Mouse (Mus musculus) midbrain, embryonic 10.5 days (tissue): ENCODE measurements around the gene Susd3. TPM values are rescaled to one million over a fixed set of nuclear protein-coding genes. Genes with fewer than 3 reads are reported as not detected.

Experiments
- DNase-seq: peaks from one replicate; pipeline ENCODE4 v3.0.0-alpha.2; 2017; ENCODE audit warnings: low spot score
- H3K27ac ChIP-seq: fragments of 300-500 bp; sonication (generic); replicated peaks from 2 replicates; pipeline ENCODE4 v1.5.1; 2016; ENCODE audit warnings: mild to moderate bottlenecking
- H3K27me3 ChIP-seq: fragments of 300-500 bp; sonication (generic); 2 replicates; pipeline ENCODE4 v1.6.1; 2016; ENCODE audit warnings: low read depth, mild to moderate bottlenecking; ENCODE audit not compliant: poor library complexity, severe bottlenecking
- H3K36me3 ChIP-seq: fragments of 300-500 bp; sonication (generic); 2 replicates; pipeline ENCODE4 v1.6.1; 2016; ENCODE audit warnings: mild to moderate bottlenecking, moderate library complexity
- H3K4me1 ChIP-seq: fragments of 300-500 bp; sonication (generic); 2 replicates; pipeline ENCODE4 v1.6.1; 2016
- H3K4me3 ChIP-seq: fragments of 300-500 bp; sonication (generic); 2 replicates; pipeline ENCODE4 v1.5.1; 2016; ENCODE audit warnings: mild to moderate bottlenecking, moderate library complexity
- H3K9me3 ChIP-seq: fragments of 300-500 bp; sonication (generic); replicated peaks from 2 replicates; pipeline ENCODE4 v1.6.1; 2016; ENCODE audit warnings: mild to moderate bottlenecking
- WGBS: fragments of 180-500 bp; shearing (Covaris S2); methylation state at CpG from one replicate; pipeline ENCODE4 v1.1.7; 2016; 5-methylcytosine and 5-hydroxymethylcytosine counted together
- polyA plus RNA-seq: library from polyadenylated mRNA; unstranded; fragments of >200 nt; fragmentation: Nextera tagmentation; extraction: Ambion mirVana; gene quantifications from 2 replicates; pipeline ENCODE4 v1.2.1, GENCODE M21; 2016

Gene Susd3
- polyA plus RNA-seq, result 1.0 and 1.2 TPM in 2 replicates

DNA sequence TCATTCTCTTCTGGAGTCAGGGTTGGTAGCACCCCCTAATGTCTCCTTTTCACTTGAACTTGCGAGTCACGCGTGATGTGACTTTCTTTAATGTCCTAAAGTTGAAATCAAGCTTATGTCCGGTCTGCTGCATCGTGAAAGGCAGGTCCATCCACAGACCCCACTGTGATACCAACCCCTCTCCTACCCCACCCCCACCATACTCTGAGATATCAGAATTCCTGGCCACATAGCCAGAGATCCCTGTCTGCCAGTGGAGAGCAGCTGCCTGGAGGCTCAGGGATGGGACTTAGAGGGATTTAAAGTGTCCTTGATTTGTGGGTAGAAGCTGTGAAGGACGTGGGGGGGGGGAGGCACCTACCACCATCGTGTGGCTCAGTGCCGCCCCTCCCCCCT lies at the start of gene Susd3:
Gene Susd3 (minus strand): TSS at position 240 of the 396 bp plus-strand sequence.
- H3K27ac ChIP-seq, result no peak within 1 kb of the TSS; the same call in 1 of the 2 replicates

DNA sequence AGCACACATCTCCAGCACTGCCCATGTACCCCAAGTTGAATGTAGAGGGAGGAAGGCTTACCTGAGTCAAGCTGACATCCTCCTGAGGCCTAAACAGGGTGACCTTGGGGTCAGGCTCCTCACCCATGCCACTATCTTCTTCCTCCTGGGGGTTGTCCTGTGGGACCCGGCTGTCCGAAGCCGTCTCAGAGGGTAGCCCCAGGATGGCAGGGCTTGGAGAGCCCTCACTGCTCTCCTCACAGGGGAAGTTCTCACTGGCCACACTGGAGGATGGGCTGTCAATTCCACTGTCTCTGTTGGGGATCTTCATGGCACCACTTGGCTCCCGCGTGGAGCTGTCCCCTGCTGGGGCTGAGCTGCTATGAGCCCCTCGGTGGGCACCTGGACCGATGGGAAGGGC lies 47.8 kb upstream of the Susd3 start:
- Histone ChIP-seq H3K27me3 (no peaks in the 10 kb centered on the region), H3K4me3 (no peak overlapping the region), H3K9me3 (peaks cover 6% of the 10 kb centered on the region; the same call in 1 of the 2 replicates), H3K27ac (no peak overlapping the region), H3K4me1 (no peaks in the 10 kb centered on the region), H3K36me3 (peaks cover 19% of the 10 kb centered on the region; the same call in 1 of the 2 replicates)
- 83% methylated on average over 7 of the region's 7 CpGs for WGBS
- DNase-seq, result no peak

More for the DNA sequence above, at the start of gene Susd3:
- Histone ChIP-seq H3K27me3 (peaks cover 64% of the 10 kb centered on the region), H3K4me1 (peaks cover 48% of the 10 kb centered on the region), H3K4me3 (peak within 1 kb of the TSS; percentile 59), H3K36me3 (no peaks in the 10 kb centered on the region), H3K9me3 (no peaks in the 10 kb centered on the region)
- 19% methylated on average over 8 of the region's 8 CpGs for WGBS
- DNase-seq, result no peak

DNA sequence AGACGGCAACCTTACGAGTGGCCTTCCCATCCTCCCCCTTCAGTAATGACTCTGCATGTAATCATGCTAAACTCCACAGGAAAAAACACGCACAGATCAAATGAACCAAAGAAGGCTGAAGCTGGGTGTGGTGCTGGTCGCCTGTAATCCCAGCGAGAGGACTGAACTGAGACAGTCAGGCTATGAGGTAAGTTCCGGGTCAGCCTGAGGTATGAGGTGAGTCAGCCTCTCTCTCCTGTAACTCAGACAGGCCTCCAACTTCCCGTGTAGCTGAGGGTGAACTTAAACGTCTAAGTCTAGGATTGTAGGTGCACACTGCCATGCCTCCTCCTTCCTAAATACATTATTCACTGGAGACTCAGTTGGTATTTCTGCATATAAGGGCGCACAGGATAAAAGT lies 45.6 kb upstream of the Susd3 start:
- 85% methylated on average over 9 of the region's 9 CpGs for whole genome bisulfite sequencing

GRCm38 (mm10) chr13:49291949-49292348 lies 43.4 kb upstream of the Susd3 start:
- WGBS, result 92% methylated on average over 6 of the region's 6 CpGs
- no peaks in the 10 kb centered on the region for H3K27me3 ChIP-seq
- peaks cover 27% of the 10 kb centered on the region for H3K36me3 ChIP-seq
- no peaks in the 10 kb centered on the region for H3K4me1 ChIP-seq
- no peak for DNase-seq
- no peak overlapping the region for H3K4me3 ChIP-seq
- H3K27ac ChIP-seq, result no peak overlapping the region
- H3K9me3 ChIP-seq, result peaks cover 6% of the 10 kb centered on the region; the same call in 1 of the 2 replicates

More for the DNA sequence above, 45.6 kb upstream of the Susd3 start:
- Histone ChIP-seq H3K4me3 (no peak overlapping the region), H3K4me1 (no peaks in the 10 kb centered on the region), H3K27me3 (no peaks in the 10 kb centered on the region), H3K9me3 (peaks cover 6% of the 10 kb centered on the region; the same call in 1 of the 2 replicates), H3K36me3 (peaks cover 19% of the 10 kb centered on the region; the same call in 1 of the 2 replicates), H3K27ac (no peak overlapping the region)
- DNase-seq, result no peak

DNA sequence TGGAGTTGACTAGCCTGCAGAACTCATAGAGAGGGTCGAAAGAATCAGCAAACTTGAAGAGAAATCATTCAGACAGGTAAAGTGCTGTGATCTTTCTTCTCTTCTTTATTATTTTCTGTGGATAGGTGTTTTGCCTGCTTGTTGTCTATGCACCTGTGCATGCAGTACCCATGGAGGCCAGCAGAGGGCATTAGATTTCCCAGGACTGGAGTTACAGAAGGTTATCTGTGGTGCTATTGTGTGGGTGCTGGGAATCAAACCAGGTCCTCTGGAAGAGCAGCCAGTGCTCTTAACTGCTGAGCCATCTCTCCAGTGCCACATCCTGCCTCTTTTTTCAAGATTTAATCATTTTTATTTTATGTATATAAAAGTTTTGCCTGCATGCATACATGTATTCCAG lies 42.9 kb upstream of the Susd3 start:
- peaks cover 6% of the 10 kb centered on the region; the same call in 1 of the 2 replicates for H3K9me3 ChIP-seq
- DNase-seq, result no peak
- WGBS, result 47% methylated on average over 1 of the region's 1 CpGs

DNA sequence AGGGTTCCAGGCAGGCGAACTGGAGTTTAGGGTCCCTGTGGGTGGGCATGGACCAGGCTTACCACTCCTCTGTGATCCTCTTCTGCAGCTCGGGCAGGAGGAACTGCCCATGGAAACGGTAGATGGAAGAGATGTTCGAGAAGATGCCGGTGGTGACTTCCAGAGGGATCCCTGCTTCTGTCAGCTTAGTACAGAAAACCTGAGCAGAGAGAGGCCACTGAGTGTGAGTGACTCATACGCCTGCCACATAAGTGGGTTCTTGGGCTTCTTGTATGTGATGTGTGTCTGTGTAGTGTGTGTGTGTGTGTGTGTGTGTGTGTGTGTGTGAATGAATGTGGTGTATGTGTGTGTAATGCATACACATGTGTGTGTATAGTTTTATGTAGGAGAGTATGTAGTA lies 38.7 kb upstream of the Susd3 start:
- no peak for DNase-seq
- WGBS, result 86% methylated on average over 6 of the region's 6 CpGs

More for the DNA sequence above, 42.9 kb upstream of the Susd3 start:
- H3K4me3 ChIP-seq, result no peak overlapping the region
- H3K27me3 ChIP-seq, result no peaks in the 10 kb centered on the region
- H3K36me3 ChIP-seq, result peaks cover 28% of the 10 kb centered on the region
- no peaks in the 10 kb centered on the region for H3K4me1 ChIP-seq
- no peak overlapping the region for H3K27ac ChIP-seq

GRCm38 (mm10) chr13:49286750-49287149 lies 38.2 kb upstream of the Susd3 start:
- Histone ChIP-seq H3K4me1 (no peaks in the 10 kb centered on the region), H3K27me3 (no peaks in the 10 kb centered on the region), H3K36me3 (peaks cover 43% of the 10 kb centered on the region), H3K4me3 (no peak overlapping the region), H3K9me3 (peaks cover 5% of the 10 kb centered on the region; the same call in 1 of the 2 replicates), H3K27ac (no peak overlapping the region)
- no peak for DNase-seq
- 91% methylated on average over 3 of the region's 3 CpGs for WGBS

More for the DNA sequence above, 38.7 kb upstream of the Susd3 start:
- Histone ChIP-seq H3K4me3 (no peak overlapping the region), H3K9me3 (peaks cover 6% of the 10 kb centered on the region; the same call in 1 of the 2 replicates), H3K4me1 (no peaks in the 10 kb centered on the region), H3K27ac (no peak overlapping the region), H3K36me3 (peaks cover 43% of the 10 kb centered on the region), H3K27me3 (no peaks in the 10 kb centered on the region)

DNA sequence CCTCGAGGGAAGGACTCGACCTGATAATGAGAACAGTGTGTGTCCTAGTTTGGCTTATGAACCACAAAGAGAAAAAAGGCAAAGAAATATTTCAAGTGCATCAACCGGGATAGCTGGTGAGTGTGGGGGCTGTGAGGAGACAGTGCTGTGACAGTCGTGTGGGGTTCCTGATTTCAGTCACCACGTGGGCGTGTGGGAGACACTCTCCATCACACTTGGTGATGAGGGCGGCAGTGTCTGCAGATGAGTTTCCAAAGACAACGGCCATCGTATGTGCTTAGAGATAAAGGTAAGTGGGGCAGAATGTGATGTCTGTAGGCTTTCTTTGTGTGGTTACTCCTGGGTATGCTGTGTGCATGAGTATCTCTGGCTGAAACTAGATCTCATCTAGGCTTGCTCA lies 35.2 kb upstream of the Susd3 start:
- 86% methylated on average over 9 of the region's 9 CpGs for WGBS
- DNase-seq, result no peak
- Histone ChIP-seq H3K4me3 (no peak overlapping the region), H3K36me3 (peaks cover 70% of the 10 kb centered on the region), H3K9me3 (peaks cover 9% of the 10 kb centered on the region; the same call in 1 of the 2 replicates), H3K27ac (no peak overlapping the region), H3K27me3 (no peaks in the 10 kb centered on the region), H3K4me1 (no peaks in the 10 kb centered on the region)

GRCm38 (mm10) chr13:49282168-49282567 lies 33.7 kb upstream of the Susd3 start:
- WGBS, result 67% methylated on average over 2 of the region's 2 CpGs
- DNase-seq, result no peak
- Histone ChIP-seq H3K27ac (no peak overlapping the region), H3K4me3 (no peak overlapping the region), H3K36me3 (peaks cover 64% of the 10 kb centered on the region), H3K9me3 (peaks cover 9% of the 10 kb centered on the region; the same call in 1 of the 2 replicates), H3K27me3 (no peaks in the 10 kb centered on the region), H3K4me1 (no peaks in the 10 kb centered on the region)

GRCm38 (mm10) chr13:49271831-49272765 lies 23.6 kb upstream of the Susd3 start:
- no peak for DNase-seq
- Histone ChIP-seq H3K9me3 (no peaks in the 10 kb centered on the region), H3K27ac (no peak overlapping the region; the same call in 1 of the 2 replicates), H3K36me3 (no peaks in the 10 kb centered on the region), H3K4me3 (no peak overlapping the region), H3K27me3 (no peaks in the 10 kb centered on the region), H3K4me1 (peaks cover 3% of the 10 kb centered on the region; the same call in 1 of the 2 replicates)
- 78% methylated on average over 5 of the region's 5 CpGs for WGBS

DNA sequence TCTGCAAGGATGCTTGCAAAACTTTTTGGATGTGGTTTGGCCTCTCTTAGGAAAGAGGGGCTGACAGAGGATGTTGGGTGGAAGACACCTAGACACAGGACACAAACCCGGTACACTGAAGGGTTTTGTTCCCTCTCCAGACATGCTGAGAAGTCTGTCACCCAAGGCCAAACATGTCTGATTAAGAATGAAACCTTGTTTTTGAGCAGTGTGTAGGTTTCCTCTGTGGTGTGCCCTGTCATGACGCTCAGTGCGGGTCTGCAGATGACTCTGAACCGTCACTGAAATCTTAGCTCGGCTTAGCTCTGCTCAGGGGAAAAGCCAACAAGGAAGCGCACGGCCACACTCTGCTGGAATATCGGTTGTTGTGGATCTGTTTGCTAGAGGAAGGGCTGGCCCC lies 22.0 kb upstream of the Susd3 start:
- Histone ChIP-seq H3K36me3 (no peaks in the 10 kb centered on the region), H3K27me3 (no peaks in the 10 kb centered on the region), H3K4me3 (no peak overlapping the region), H3K27ac (no peak overlapping the region), H3K4me1 (peaks cover 3% of the 10 kb centered on the region; the same call in 1 of the 2 replicates), H3K9me3 (no peaks in the 10 kb centered on the region)
- 91% methylated on average over 8 of the region's 8 CpGs for WGBS
- DNase-seq, result no peak

DNA sequence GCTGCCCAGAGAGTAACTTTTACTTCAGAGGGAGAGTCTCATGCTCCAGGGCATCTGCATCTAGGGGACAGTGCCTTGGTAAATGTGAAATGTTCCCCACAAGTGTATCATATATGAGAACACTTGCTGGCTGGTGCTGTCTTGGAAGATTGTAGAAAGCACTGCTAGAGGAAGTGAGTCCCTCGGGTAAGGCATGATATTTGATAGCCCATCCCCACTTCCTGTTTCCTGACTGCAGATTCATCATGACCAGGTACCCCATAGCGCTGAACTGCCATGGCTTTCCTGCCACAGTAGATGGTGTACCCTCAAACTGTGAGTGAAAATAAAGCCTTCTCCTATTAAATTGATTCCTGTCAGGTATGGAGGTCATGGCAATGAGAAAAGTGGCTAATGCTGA lies 19.1 kb upstream of the Susd3 start:
- H3K4me3 ChIP-seq, result no peak overlapping the region
- peaks cover 10% of the 10 kb centered on the region; the same call in 1 of the 2 replicates for H3K4me1 ChIP-seq
- no peaks in the 10 kb centered on the region for H3K27me3 ChIP-seq
- no peaks in the 10 kb centered on the region for H3K9me3 ChIP-seq
- H3K27ac ChIP-seq, result no peak overlapping the region
- 79% methylated on average over 2 of the region's 2 CpGs for WGBS
- no peak for DNase-seq
- peaks cover 8% of the 10 kb centered on the region; the same call in 1 of the 2 replicates for H3K36me3 ChIP-seq
